In genomic region chr12:75560681-75561387, GRCm38 (mm10) we compare ENCODE assay signal across 22 mouse cellular contexts. TPM values are rescaled to one million over a fixed set of nuclear protein-coding genes. Genes with fewer than 3 reads are reported as not detected.
DNase-seq lines count a peak whose midpoint lies in the region; ATAC-seq and TF ChIP-seq lines count a peak whose summit lies in the region.
"Had no signal": no experiment of that assay in that cellular context is flagged by ENCODE, and none has a peak within 500 bp of the region (broad histone marks: within the 10 kb centered on the region; RNA-seq: fewer than 3 reads in every experiment).

No protein-coding gene starts in this region.

- H3K4me2 ChIP-seq in heart, embryonic 14.5 days (ENCODE audit: low read length): no peak overlapping the region; the same call in 1 of the 2 replicates
- no peak overlapping the region for H3K4me2 ChIP-seq in heart, embryonic 11.5 days
- no peak overlapping the region for H3K4me2 ChIP-seq in intestine, embryonic 16.5 days (ENCODE audit: low read depth, low read length)
- H3K4me2 ChIP-seq in intestine, postnatal 0 days (replicated peaks; ENCODE audit: low read depth): no peak overlapping the region
- no peak overlapping the region for H3K4me2 ChIP-seq in myocyte (ENCODE audit: low read depth)
- H3K4me2 ChIP-seq: hindbrain, embryonic 12.5 days had no signal

- no peak for TF ChIP-seq CTCF in intestine, postnatal 0 days (IDR thresholded peaks at IDR 0.05; ENCODE audit: low read depth)

- no peak for TF ChIP-seq POLR2A in myocyte (IDR thresholded peaks at IDR 0.05; ENCODE audit: insufficient read length, low read depth)

- no peak overlapping the region for H3K9ac ChIP-seq in heart, embryonic 14.5 days (ENCODE audit: low read length)
- H3K9ac ChIP-seq in heart, embryonic 11.5 days (ENCODE audit: low read depth, low read length): no peak overlapping the region
- no peak overlapping the region for H3K9ac ChIP-seq in intestine, embryonic 16.5 days (ENCODE audit: low read depth, low read length)
- no peak overlapping the region for H3K9ac ChIP-seq in intestine, postnatal 0 days (ENCODE audit: low read depth, low read length)
- H3K9ac ChIP-seq: hindbrain, embryonic 12.5 days had no signal

- no peaks in the 10 kb centered on the region for H3K27me3 ChIP-seq in heart, embryonic 14.5 days (ENCODE audit: control insufficient read depth, insufficient read depth, low read length)
- H3K27me3 ChIP-seq in heart, embryonic 11.5 days (ENCODE audit: control insufficient read depth, insufficient read depth, low read length): no peaks in the 10 kb centered on the region
- no peaks in the 10 kb centered on the region for H3K27me3 ChIP-seq in intestine, embryonic 16.5 days (replicated peaks; ENCODE audit: control insufficient read depth, insufficient read depth, low read length)
- H3K27me3 ChIP-seq in intestine, postnatal 0 days (replicated peaks; ENCODE audit: control insufficient read depth, insufficient read depth, low read length): no peaks in the 10 kb centered on the region
- no peaks in the 10 kb centered on the region for H3K27me3 ChIP-seq in myocyte (ENCODE audit: control insufficient read depth, insufficient read depth, insufficient read length)
- H3K27me3 ChIP-seq: hindbrain, embryonic 12.5 days had no signal

- no peak overlapping the region for H3ac ChIP-seq in myocyte (ENCODE audit: control insufficient read depth, insufficient read length)

- H3K79me2 ChIP-seq in myocyte (ENCODE audit: control insufficient read depth, insufficient read depth): peaks cover 83% of the 10 kb centered on the region

- peaks cover 27 to 57% of the 10 kb centered on the region in 2 experiments for H3K4me1 ChIP-seq in heart, embryonic 14.5 days (ENCODE audit: control insufficient read depth in 2 of 2, insufficient read depth in 2 of 2, low read length in 2 of 2)
- peaks cover 41% of the 10 kb centered on the region for H3K4me1 ChIP-seq in heart, embryonic 11.5 days (ENCODE audit: control insufficient read depth, insufficient read depth, low read length)
- peaks cover 16% of the 10 kb centered on the region for H3K4me1 ChIP-seq in intestine, embryonic 16.5 days (ENCODE audit: control insufficient read depth, insufficient read depth, low read length)
- H3K4me1 ChIP-seq in intestine, postnatal 0 days (replicated peaks; ENCODE audit: control insufficient read depth, insufficient read depth, low read length): no peaks in the 10 kb centered on the region; the same call in 1 of the 2 replicates

- no peaks in the 10 kb centered on the region for H3K9me3 ChIP-seq in heart, embryonic 14.5 days (ENCODE audit: control insufficient read depth, low read length)
- no peaks in the 10 kb centered on the region for H3K9me3 ChIP-seq in heart, embryonic 11.5 days (replicated peaks; ENCODE audit: control insufficient read depth, low read length)
- H3K9me3 ChIP-seq in intestine, embryonic 16.5 days (ENCODE audit: control insufficient read depth, low read length): no peaks in the 10 kb centered on the region
- H3K9me3 ChIP-seq in intestine, postnatal 0 days (ENCODE audit: control insufficient read depth): no peaks in the 10 kb centered on the region
- H3K9me3 ChIP-seq: embryonic facial prominence, embryonic 10.5 days; forebrain, embryonic 10.5 days; hindbrain, embryonic 12.5 days had no signal

- 75% methylated on average over 4 of the region's 4 CpGs for WGBS in heart, embryonic 14.5 days
- 71% methylated on average over 4 of the region's 4 CpGs for WGBS in heart, embryonic 11.5 days (ENCODE audit: insufficient replicate concordance)
- WGBS in intestine, embryonic 16.5 days: 90% methylated on average over 4 of the region's 4 CpGs
- 84% methylated on average over 4 of the region's 4 CpGs for WGBS in intestine, postnatal 0 days

- H3K4me3 ChIP-seq in heart, embryonic 14.5 days (ENCODE audit: control insufficient read depth in 1 of 2, insufficient read depth in 1 of 2, low read depth in 1 of 2, low read length in 2 of 2): no peak overlapping the region
- no peak overlapping the region for H3K4me3 ChIP-seq in heart, embryonic 11.5 days (ENCODE audit: low read depth, low read length)
- H3K4me3 ChIP-seq in intestine, embryonic 16.5 days (ENCODE audit: low read length): no peak overlapping the region
- H3K4me3 ChIP-seq in intestine, postnatal 0 days (ENCODE audit: low read depth, low read length): no peak overlapping the region
- no peak overlapping the region for H3K4me3 ChIP-seq in myocyte
- H3K4me3 ChIP-seq: embryonic facial prominence, embryonic 10.5 days; forebrain, embryonic 10.5 days; hindbrain, embryonic 12.5 days had no signal

- DNase-seq in heart, adult 11 months: peak; percentile 70
- no peak for DNase-seq in heart, adult 9 months (ENCODE audit: low spot score in 2 of 2)
- DNase-seq in adrenal gland, adult (ENCODE audit: inconsistent age in 2 of 2, low spot score in 1 of 2): no peak
- DNase-seq: adrenal gland, adult 2 months; adrenal gland, postnatal 25 days; cerebellum, adult 18-20 months; cerebellum, adult 9-11 months; cerebellum, postnatal 36 days; gastrocnemius, postnatal 36 days; heart, postnatal 4 days; kidney, adult 18-20 months had no signal

- no peak for ATAC-seq in heart, embryonic 14.5 days (ENCODE audit: insufficient number of reproducible peaks, insufficient read depth, low FRiP score, low read depth)
- ATAC-seq in heart, embryonic 11.5 days (replicated peaks; ENCODE audit: insufficient number of reproducible peaks, low FRiP score, low TSS enrichment): no peak
- ATAC-seq in intestine, embryonic 16.5 days: 0 out of 2 replicates have a peak, but pooled peaks have one; percentile 29
- no peak for ATAC-seq in intestine, postnatal 0 days
- ATAC-seq: forebrain, embryonic 14.5 days; hindbrain, embryonic 16.5 days; inflammation-experienced regulatory T-cells, adult 6 months had no signal

- H3K27ac ChIP-seq in heart, embryonic 14.5 days (replicated peaks in 1 of 2; ENCODE audit: control insufficient read depth in 1 of 2, insufficient read depth in 1 of 2, low read depth in 2 of 2, low read length in 2 of 2): peak overlapping the region; percentile 49 to 89; a peak in 3 of 4 replicates
- H3K27ac ChIP-seq in heart, embryonic 11.5 days (ENCODE audit: low read depth, low read length): no peak overlapping the region
- no peak overlapping the region for H3K27ac ChIP-seq in intestine, embryonic 16.5 days (ENCODE audit: low read length)
- no peak overlapping the region for H3K27ac ChIP-seq in intestine, postnatal 0 days (ENCODE audit: low read depth, low read length)
- H3K27ac ChIP-seq: embryonic facial prominence, embryonic 10.5 days; forebrain, embryonic 10.5 days; hindbrain, embryonic 12.5 days had no signal

- 0 out of 2 replicates have a peak, but pooled peaks cover 4% of the 10 kb centered on the region for H3K36me3 ChIP-seq in heart, embryonic 14.5 days (ENCODE audit: control insufficient read depth, insufficient read depth, low read length)
- 0 out of 2 replicates have a peak, but pooled peaks cover 2% of the 10 kb centered on the region for H3K36me3 ChIP-seq in heart, embryonic 11.5 days (ENCODE audit: control insufficient read depth, insufficient read depth, low read length)
- no peaks in the 10 kb centered on the region for H3K36me3 ChIP-seq in intestine, embryonic 16.5 days (ENCODE audit: control insufficient read depth, insufficient read depth, low read length)
- H3K36me3 ChIP-seq in intestine, postnatal 0 days (ENCODE audit: control insufficient read depth, insufficient read depth): no peaks in the 10 kb centered on the region
- H3K36me3 ChIP-seq in myocyte (ENCODE audit: control insufficient read depth, insufficient read depth): no peaks in the 10 kb centered on the region
- H3K36me3 ChIP-seq: hindbrain, embryonic 12.5 days had no signal

TF ChIP-seq in myocyte, 11 proteins besides CTCF, POLR2A, EP300 and RAD21:
- TF ChIP-seq E2F4 (IDR thresholded peaks at IDR 0.05; ENCODE audit: insufficient read depth): no peak
- no peak for TF ChIP-seq MAX (IDR thresholded peaks at IDR 0.05; ENCODE audit: low read depth)
- TF ChIP-seq TCF12 (IDR thresholded peaks at IDR 0.05; ENCODE audit: insufficient read depth, poor library complexity, severe bottlenecking): no peak
- no peak for TF ChIP-seq USF1 (IDR thresholded peaks at IDR 0.05; ENCODE audit: low read depth)
- peak; percentile 66 for TF ChIP-seq CEBPB (IDR thresholded peaks at IDR 0.05; ENCODE audit: insufficient read depth, poor library complexity, severe bottlenecking)
- TF ChIP-seq REST (IDR thresholded peaks at IDR 0.05; ENCODE audit: insufficient read depth, insufficient read length): no peak

RNA-seq across cellular contexts. Expression of gene Ppp2r5e, which starts 35.2 kb away (rescaled TPM):
- 13.1 and 13.8 TPM in 2 replicates for polyA plus RNA-seq in heart, embryonic 14.5 days (2014; fragmentation: Nextera tagmentation; extraction: Ambion mirVana)
- polyA plus RNA-seq in heart, embryonic 11.5 days (2014; fragmentation: Nextera tagmentation; extraction: Ambion mirVana): 11.9 and 12.6 TPM in 2 replicates
- polyA plus RNA-seq in intestine, embryonic 16.5 days (2015; fragmentation: Nextera tagmentation; extraction: Ambion mirVana): 6.3 and 7.4 TPM in 2 replicates
- polyA plus RNA-seq in intestine, postnatal 0 days (2015; fragmentation: Nextera tagmentation; extraction: Ambion mirVana): 7.3 and 9.2 TPM in 2 replicates
- 15.4 TPM for polyA plus RNA-seq in myocyte (2012; fragmentation: generic; extraction: Trizol)

Comparison
In these comparisons a context has a peak if more than half of its experiments do, and no peak if none do; other contexts are left out.
1. H3K27ac ChIP-seq: peak in heart, embryonic 14.5 days (2 of 2); none in heart, embryonic 11.5 days (single experiment), intestine, embryonic 16.5 days (single experiment) and intestine, postnatal 0 days (single experiment).